Mouse (Mus musculus): ENCODE data around the gene Usp5. TPM values are rescaled to one million over a fixed set of nuclear protein-coding genes. Genes with fewer than 3 reads are reported as not detected.

The Usp5 gene
- polyA plus RNA-seq, 1 experiment from 2014 or later: 199 TPM

- H3K4me2 ChIP-seq: peak overlapping the region; percentile 72
- H3K27me3 ChIP-seq (replicated peaks): no peaks in the 10 kb centered on the region
- WGBS: 5% methylated on average over 12 of the region's 12 CpGs
- peak overlapping the region; percentile 13 for H3K4me3 ChIP-seq (replicated peaks)
- H3K9ac ChIP-seq (replicated peaks): peak overlapping the region; percentile 32; the same call in 1 of the 2 replicates
- peaks cover 17% of the 10 kb centered on the region for H3K36me3 ChIP-seq
- H3K9me3 ChIP-seq (replicated peaks): no peaks in the 10 kb centered on the region
- H3K4me1 ChIP-seq: peaks cover 83% of the 10 kb centered on the region
- ATAC-seq (ENCODE audit: low FRiP score): no peak
- peak overlapping the region; percentile 97 for H3K27ac ChIP-seq (replicated peaks)
These were observed 30.4 kb upstream of the Usp5 start for GRCm38 (mm10) chr6:124859725-124860124.

GRCm38 (mm10) chr6:124858561-124859318 lies 29.5 kb upstream of the Usp5 start:
- WGBS: 78% methylated on average over 28 of the region's 28 CpGs
- peak overlapping the region; percentile 63 for H3K4me2 ChIP-seq
- H3K9me3 ChIP-seq (replicated peaks): no peaks in the 10 kb centered on the region
- H3K4me3 ChIP-seq (replicated peaks): peak overlapping the region; percentile 55; the same call in 1 of the 2 replicates
- H3K9ac ChIP-seq (replicated peaks): no peak overlapping the region; the same call in 1 of the 2 replicates
- H3K27ac ChIP-seq (replicated peaks): peak overlapping the region; percentile 95
- peaks cover 75% of the 10 kb centered on the region for H3K4me1 ChIP-seq
- H3K36me3 ChIP-seq: peaks cover 24% of the 10 kb centered on the region
- ATAC-seq (ENCODE audit: low FRiP score): no peak
- H3K27me3 ChIP-seq (replicated peaks): no peaks in the 10 kb centered on the region

GRCm38 (mm10) chr6:124857840-124858530 lies 28.7 kb upstream of the Usp5 start:
- Histone ChIP-seq H3K27me3 (replicated peaks) (no peaks in the 10 kb centered on the region), H3K4me1 (peaks cover 72% of the 10 kb centered on the region), H3K4me3 (replicated peaks) (peak overlapping the region; percentile 55), H3K9me3 (replicated peaks) (no peaks in the 10 kb centered on the region), H3K36me3 (peaks cover 31% of the 10 kb centered on the region), H3K4me2 (peak overlapping the region; percentile 63), H3K9ac (replicated peaks) (peak overlapping the region; percentile 77), H3K27ac (replicated peaks) (peak overlapping the region; percentile 95)
- WGBS: 23% methylated on average over 26 of the region's 26 CpGs
- ATAC-seq (ENCODE audit: low FRiP score): no peak

GRCm38 (mm10) chr6:124856916-124857839 lies 27.9 kb upstream of the Usp5 start, which contains the start of gene P3h3:
P3h3 (minus strand) TSS chr6:124857752.
- peak within 1 kb of the TSS; percentile 77 for H3K9ac ChIP-seq (replicated peaks)
- WGBS: under 1% methylated on average over 83 of the region's 86 CpGs
- peak within 1 kb of the TSS; percentile 55 for H3K4me3 ChIP-seq (replicated peaks)
- peaks cover 35% of the 10 kb centered on the region for H3K36me3 ChIP-seq
- peak; percentile 91 for ATAC-seq (ENCODE audit: low FRiP score)
- H3K27ac ChIP-seq (replicated peaks): peak within 1 kb of the TSS; percentile 95
- peaks cover 63% of the 10 kb centered on the region for H3K4me1 ChIP-seq
- peak within 1 kb of the TSS; percentile 63 for H3K4me2 ChIP-seq
- H3K9me3 ChIP-seq (replicated peaks): no peaks in the 10 kb centered on the region
- H3K27me3 ChIP-seq (replicated peaks): no peaks in the 10 kb centered on the region

- Histone ChIP-seq H3K4me2 (peak overlapping the region; percentile 63), H3K4me3 (replicated peaks) (peak overlapping the region; percentile 55), H3K9ac (replicated peaks) (peak overlapping the region; percentile 77), H3K9me3 (replicated peaks) (no peaks in the 10 kb centered on the region), H3K27ac (replicated peaks) (peak overlapping the region; percentile 95), H3K4me1 (peaks cover 55% of the 10 kb centered on the region), H3K36me3 (peaks cover 33% of the 10 kb centered on the region), H3K27me3 (replicated peaks) (no peaks in the 10 kb centered on the region)
- ATAC-seq (ENCODE audit: low FRiP score): peak; percentile 88
- 4% methylated on average over 13 of the region's 14 CpGs for WGBS
These were observed 27.0 kb upstream of the Usp5 start for GRCm38 (mm10) chr6:124856321-124856720.

GRCm38 (mm10) chr6:124854647-124855046 lies 25.4 kb upstream of the Usp5 start:
- Histone ChIP-seq H3K4me3 (replicated peaks) (no peak overlapping the region), H3K27me3 (replicated peaks) (no peaks in the 10 kb centered on the region), H3K4me2 (no peak overlapping the region), H3K27ac (replicated peaks) (0 out of 2 replicates have a peak overlapping the region, but pooled peaks have one; percentile 18), H3K9ac (replicated peaks) (no peak overlapping the region), H3K9me3 (replicated peaks) (no peaks in the 10 kb centered on the region), H3K36me3 (peaks cover 30% of the 10 kb centered on the region), H3K4me1 (peaks cover 38% of the 10 kb centered on the region)
- no peak for ATAC-seq (ENCODE audit: low FRiP score)
- WGBS: 73% methylated on average over 12 of the region's 12 CpGs

GRCm38 (mm10) chr6:124850535-124850934 lies 21.3 kb upstream of the Usp5 start:
- Histone ChIP-seq H3K4me1 (peaks cover 18% of the 10 kb centered on the region), H3K36me3 (peaks cover 26% of the 10 kb centered on the region), H3K9me3 (replicated peaks) (no peaks in the 10 kb centered on the region), H3K4me2 (no peak overlapping the region), H3K27ac (replicated peaks) (no peak overlapping the region), H3K4me3 (replicated peaks) (no peak overlapping the region), H3K27me3 (replicated peaks) (no peaks in the 10 kb centered on the region), H3K9ac (replicated peaks) (no peak overlapping the region)
- WGBS: 55% methylated on average over 8 of the region's 8 CpGs
- no peak for ATAC-seq (ENCODE audit: low FRiP score)

- Histone ChIP-seq H3K27ac (replicated peaks) (peak overlapping the region; percentile 71), H3K4me2 (peak overlapping the region; percentile 23; the same call in 1 of the 2 replicates), H3K4me1 (peaks cover 10% of the 10 kb centered on the region; the same call in 1 of the 2 replicates), H3K27me3 (replicated peaks) (no peaks in the 10 kb centered on the region), H3K36me3 (peaks cover 22% of the 10 kb centered on the region; the same call in 1 of the 2 replicates), H3K9ac (replicated peaks) (0 out of 2 replicates have a peak overlapping the region, but pooled peaks have one; percentile 36), H3K9me3 (replicated peaks) (no peaks in the 10 kb centered on the region), H3K4me3 (replicated peaks) (no peak overlapping the region)
- WGBS: 4% methylated on average over 9 of the region's 9 CpGs
- peak; percentile 80 for ATAC-seq (ENCODE audit: low FRiP score)
These were observed 18.0 kb upstream of the Usp5 start for GRCm38 (mm10) chr6:124847305-124847704.

GRCm38 (mm10) chr6:124840241-124841167 lies 11.2 kb upstream of the Usp5 start, which contains the start of gene Gnb3:
Gnb3 (minus strand) TSS chr6:124840275.
- Histone ChIP-seq H3K27ac (replicated peaks) (no peak within 1 kb of the TSS), H3K4me3 (replicated peaks) (no peak within 1 kb of the TSS), H3K9me3 (replicated peaks) (no peaks in the 10 kb centered on the region), H3K9ac (replicated peaks) (peak within 1 kb of the TSS; percentile 21), H3K27me3 (replicated peaks) (no peaks in the 10 kb centered on the region), H3K36me3 (peaks cover 19% of the 10 kb centered on the region), H3K4me2 (no peak within 1 kb of the TSS), H3K4me1 (peaks cover 5% of the 10 kb centered on the region; the same call in 1 of the 2 replicates)
- 0 out of 2 replicates have a peak, but pooled peaks have one; percentile 13 for ATAC-seq (ENCODE audit: low FRiP score)
- WGBS: 43% methylated on average over 15 of the region's 15 CpGs

- no peak for ATAC-seq (ENCODE audit: low FRiP score)
- Histone ChIP-seq H3K4me2 (no peak overlapping the region), H3K4me3 (replicated peaks) (no peak overlapping the region), H3K9me3 (replicated peaks) (no peaks in the 10 kb centered on the region), H3K36me3 (peaks cover 12% of the 10 kb centered on the region), H3K9ac (replicated peaks) (peak overlapping the region; percentile 21), H3K4me1 (peaks cover 5% of the 10 kb centered on the region; the same call in 1 of the 2 replicates), H3K27me3 (replicated peaks) (no peaks in the 10 kb centered on the region), H3K27ac (replicated peaks) (no peak overlapping the region)
- WGBS: 9% methylated on average over 8 of the region's 8 CpGs
These were observed 10.5 kb upstream of the Usp5 start for GRCm38 (mm10) chr6:124839805-124840204.

All from neural tube, embryonic 15.5 days (tissue).